Mouse (Mus musculus): ENCODE measurements around the gene Hspbap1.

The Hspbap1 gene

DNA sequence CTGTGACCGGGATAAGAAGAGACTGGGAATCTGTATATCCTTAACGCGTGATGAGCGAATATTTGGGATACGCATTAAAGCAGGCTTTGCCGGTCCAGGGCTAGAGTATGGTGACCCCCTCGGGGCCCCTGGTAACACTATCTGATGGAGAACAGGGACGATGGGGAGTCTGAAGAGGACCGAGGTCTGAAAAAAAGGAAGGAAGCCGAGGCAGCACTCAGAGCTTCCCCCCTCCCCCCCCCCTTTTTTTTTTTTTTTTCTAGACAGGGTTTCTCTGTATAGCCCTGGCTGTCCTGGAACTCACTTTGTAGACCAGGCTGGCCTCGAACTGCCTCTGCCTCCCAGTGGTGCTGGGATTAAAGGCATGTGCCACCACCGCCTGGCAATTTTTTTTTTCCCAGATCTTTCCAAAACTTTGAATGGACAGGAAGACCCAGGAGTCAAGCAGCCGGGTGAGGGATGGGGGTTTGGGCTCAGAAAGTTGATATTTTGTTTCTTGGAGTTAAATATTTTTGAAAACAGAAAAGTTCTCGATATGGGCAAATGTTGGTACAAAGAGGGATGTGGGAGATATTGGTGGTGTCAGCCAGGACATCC, 102.3 kb downstream of the Hspbap1 start:
- no peak for DNase-seq (ENCODE audit: low spot score)

DNA sequence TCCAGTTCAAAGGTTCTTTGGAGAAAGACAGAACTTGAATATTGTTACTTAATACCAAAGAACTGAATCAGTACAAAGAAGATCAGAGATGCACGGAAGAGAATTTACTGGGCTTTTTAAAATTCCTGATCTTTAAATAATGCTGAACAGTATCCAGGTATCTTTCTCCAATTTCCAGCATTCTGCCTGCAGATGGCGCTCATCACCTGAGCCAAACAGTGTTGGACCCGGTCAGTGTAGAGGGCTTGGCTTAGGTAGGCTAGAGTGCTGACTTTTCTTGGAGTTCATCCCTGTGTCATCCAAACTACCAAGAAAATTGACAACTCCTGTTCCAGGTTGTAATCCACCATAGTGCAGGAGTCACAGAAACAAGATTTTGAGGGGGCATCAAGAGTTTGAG, 104.2 kb downstream of the Hspbap1 start:
- DNase-seq (ENCODE audit: low spot score) = no peak
